Mouse (Mus musculus) T-helper 17 cell (primary cell): ENCODE data around the gene Olfr13.
"Not testable (repeated sequence)": the region's sequence is repeated elsewhere in the genome, so short reads cannot be mapped to it uniquely, and the experiment has no call there.

ENCODE experiments used
- in situ Hi-C, 2 experiments: fragments of 300-600 bp; cut with MboI, MseI; formaldehyde crosslinking; loops; 1 replicate in 1 of 2; 2 replicates in 1 of 2; pipeline ENCODE4 v1.15.1; 2025; ENCODE audit warnings: high pct_unique_total_duplicates in 2 of 2

The Olfr13 gene

GRCm38 (mm10) chr6:43171840-43172239, at the start of gene Olfr13:
Olfr13 (plus strand) TSS chr6:43172140.
- in situ Hi-C loops = no loop called here

- in situ Hi-C loops = not testable (repeated sequence)
Observed at GRCm38 (mm10) chr6:43146267-43146666, 25.7 kb upstream of the Olfr13 start, which contains the start of gene Olfr237-ps1. Olfr237-ps1 (plus strand) TSS chr6:43146567.

- in situ Hi-C loops = no loop called here
Observed at GRCm38 (mm10) chr6:43159502-43159901, 12.4 kb upstream of the Olfr13 start.

GRCm38 (mm10) chr6:43162982-43163381, 9.0 kb upstream of the Olfr13 start, which contains the start of gene Olfr437:
Olfr437 (plus strand) TSS chr6:43163282.
- in situ Hi-C loops = no loop called here

GRCm38 (mm10) chr6:43167246-43167645, 4.7 kb upstream of the Olfr13 start:
- in situ Hi-C loops = no loop called here

- in situ Hi-C loops = no loop called here
Observed at GRCm38 (mm10) chr6:43178129-43178528, 6.2 kb downstream of the Olfr13 start.

GRCm38 (mm10) chr6:43178584-43179501, 6.9 kb downstream of the Olfr13 start:
- in situ Hi-C loops = no loop called here

GRCm38 (mm10) chr6:43190986-43191385, 19.0 kb downstream of the Olfr13 start:
- in situ Hi-C loops = no loop called here

GRCm38 (mm10) chr6:43196781-43197180, 24.8 kb downstream of the Olfr13 start, which contains the start of gene Olfr435:
Olfr435 (plus strand) TSS chr6:43197146.
- in situ Hi-C loops = no loop called here

- in situ Hi-C loops = no loop called here
Observed at GRCm38 (mm10) chr6:43198094-43198493, 26.2 kb downstream of the Olfr13 start.

- in situ Hi-C loops = loop anchor here in 1 of 2 experiments (10.0 kb wide), 1 partner anchor 1762 kb away; no protein-coding TSS in a partner anchor
Observed at GRCm38 (mm10) chr6:43202786-43203185, 30.8 kb downstream of the Olfr13 start.

GRCm38 (mm10) chr6:43205355-43205754, 33.4 kb downstream of the Olfr13 start:
- in situ Hi-C loops = loop anchor here in 1 of 2 experiments (10.0 kb wide), 1 partner anchor 1759 kb away; no protein-coding TSS in a partner anchor

GRCm38 (mm10) chr6:43212873-43213272, 40.9 kb downstream of the Olfr13 start, which contains the start of gene Olfr434:
Olfr434 (plus strand) TSS chr6:43213021.
- in situ Hi-C loops = not testable (repeated sequence)
